Mouse (Mus musculus) 3T3-L1 (cell line): ENCODE measurements around the gene Trit1.

Experiments used
- DNase-seq: peaks from one replicate; pipeline ENCODE4 v3.0.0-alpha.2; 2015; ENCODE audit warnings: low read depth, low spot score

Trit1 gene

DNA sequence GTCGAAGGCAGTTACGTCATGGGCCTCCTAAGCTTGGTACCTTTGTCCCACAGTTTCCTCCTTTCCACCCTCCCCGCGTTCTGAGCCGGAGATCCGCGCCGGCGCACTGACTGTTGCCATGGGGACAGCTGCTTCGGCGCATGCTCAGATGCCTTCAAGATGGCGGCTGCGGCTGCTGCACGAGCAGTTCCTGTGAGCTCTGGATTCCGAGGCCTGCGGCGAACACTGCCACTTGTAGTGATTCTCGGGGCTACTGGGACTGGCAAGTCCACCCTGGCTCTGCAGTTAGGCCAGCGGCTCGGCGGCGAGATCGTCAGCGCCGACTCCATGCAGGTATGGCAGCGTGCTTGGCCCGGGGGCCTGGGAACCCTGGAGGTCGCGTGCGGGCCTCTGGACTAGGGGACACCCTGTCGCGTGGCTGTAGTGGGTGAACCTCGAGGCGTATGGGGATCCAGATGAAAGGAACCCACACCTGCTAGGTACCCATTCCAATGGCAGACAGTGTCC is at the start of gene Trit1:
Gene Trit1, plus strand, starts transcription at position 147 of the 507 bp plus-strand sequence.
- peak; percentile 94 for DNase-seq

DNA sequence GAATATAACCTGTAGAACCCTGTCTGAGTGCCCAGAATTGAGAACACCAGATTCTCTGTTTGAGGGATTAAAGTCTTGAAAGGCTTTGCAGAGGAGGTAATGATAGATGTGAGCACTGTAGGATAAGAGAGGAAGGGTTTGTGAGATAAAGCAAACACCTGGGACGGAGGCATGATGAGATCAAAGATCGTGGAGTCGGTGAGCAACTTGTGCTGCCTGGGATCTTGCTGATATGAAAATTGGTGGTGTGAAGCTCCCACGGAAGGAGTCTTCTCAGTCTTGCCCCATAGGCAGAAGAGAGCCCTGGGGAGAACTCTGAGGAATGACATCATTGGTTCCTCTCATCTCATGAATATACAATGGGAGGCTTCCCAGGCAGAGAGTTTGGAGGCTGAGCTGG is 48.3 kb upstream of the Trit1 start:
- no peak for DNase-seq

DNA sequence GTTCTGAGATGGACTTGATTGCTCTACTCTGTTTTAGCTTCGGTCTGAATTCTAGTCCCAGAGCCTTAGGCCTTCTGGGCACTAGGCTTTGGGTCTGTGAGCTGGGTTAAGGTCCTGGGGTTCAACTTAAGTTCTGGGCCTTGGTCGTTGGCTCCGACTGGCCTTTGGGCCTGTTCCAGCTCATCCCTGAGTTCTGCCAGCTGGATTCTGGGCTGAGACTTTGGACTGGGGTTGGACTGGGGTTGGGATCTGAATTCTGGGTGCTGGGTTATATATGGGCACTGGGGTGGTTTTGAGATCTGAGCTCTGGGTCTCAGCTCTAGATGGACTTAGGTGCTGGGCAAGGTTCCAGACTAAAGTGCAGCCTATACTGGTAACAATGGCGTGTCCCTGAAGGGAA is 45.2 kb upstream of the Trit1 start:
- no peak for DNase-seq

DNA sequence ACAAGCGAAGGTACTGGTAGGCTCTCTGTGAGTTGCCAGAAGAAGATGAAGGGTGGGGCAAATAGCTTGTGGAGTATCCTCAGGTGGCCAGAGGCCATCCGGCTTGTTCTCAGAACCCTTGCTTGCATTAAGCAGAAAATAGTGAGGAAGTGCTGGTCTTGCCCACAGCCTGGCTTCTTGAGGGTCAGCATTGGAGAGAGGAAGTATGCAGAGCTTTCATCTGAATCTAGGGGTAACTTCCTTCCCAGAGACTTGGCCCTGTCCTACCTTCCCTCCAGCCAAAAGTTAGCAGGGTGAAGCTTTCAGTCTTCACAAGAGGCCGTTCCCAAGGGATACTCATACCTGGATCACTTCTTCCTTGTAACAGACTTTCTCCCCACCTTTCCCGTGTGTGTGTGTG is 44.8 kb upstream of the Trit1 start:
- no peak for DNase-seq

- no peak for DNase-seq
Observed at GRCm38 (mm10) chr4:122972056-122972455, 44.3 kb upstream of the Trit1 start.

DNA sequence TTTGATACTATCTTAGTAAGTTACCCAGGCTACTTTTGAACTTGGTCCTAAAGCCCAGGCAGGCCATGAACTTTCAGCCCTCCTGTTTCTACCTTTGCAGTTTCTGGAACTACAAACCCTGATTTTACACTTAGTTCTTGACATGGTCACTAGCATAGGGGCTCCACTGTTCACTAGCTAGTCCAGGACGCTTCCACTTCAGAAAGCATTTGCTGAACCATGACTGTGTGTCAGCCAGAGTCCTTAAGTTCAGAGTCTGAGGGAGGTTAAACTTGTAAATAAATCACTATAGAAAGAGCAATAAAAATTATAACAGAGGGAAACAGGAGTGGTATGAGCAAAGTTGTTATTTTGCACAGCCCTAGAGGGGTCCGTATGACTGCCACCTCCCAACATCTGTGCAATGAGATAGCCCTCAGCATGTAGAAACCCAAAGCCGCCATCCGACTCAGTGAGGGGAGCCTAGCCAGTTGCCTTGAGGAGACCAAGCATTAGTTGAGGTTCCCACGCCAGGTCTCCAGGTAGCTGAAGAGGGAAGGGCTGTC is 41.3 kb upstream of the Trit1 start:
- no peak for DNase-seq

GRCm38 (mm10) chr4:122976885-122977284 is 39.5 kb upstream of the Trit1 start:
- DNase-seq = no peak

DNA sequence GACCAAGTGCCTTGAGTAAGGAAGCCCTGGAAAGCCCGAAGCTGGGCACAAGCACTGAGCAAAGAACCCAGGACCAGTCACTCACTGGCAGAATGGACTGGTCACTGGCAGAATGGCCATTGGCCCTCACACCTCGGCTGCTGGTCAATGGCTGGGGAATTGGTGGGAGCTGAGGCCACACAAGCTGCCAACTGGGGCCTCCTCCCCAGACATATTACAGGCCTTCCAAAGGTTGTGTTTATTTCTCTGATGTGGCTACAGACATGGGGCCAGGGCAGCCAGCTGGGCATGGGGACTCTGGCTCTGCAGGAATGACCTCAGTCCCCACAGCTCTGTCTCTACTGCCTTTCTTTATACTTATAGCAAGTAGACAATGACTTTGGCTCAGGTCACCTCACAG is 37.5 kb upstream of the Trit1 start:
- no peak for DNase-seq

DNA sequence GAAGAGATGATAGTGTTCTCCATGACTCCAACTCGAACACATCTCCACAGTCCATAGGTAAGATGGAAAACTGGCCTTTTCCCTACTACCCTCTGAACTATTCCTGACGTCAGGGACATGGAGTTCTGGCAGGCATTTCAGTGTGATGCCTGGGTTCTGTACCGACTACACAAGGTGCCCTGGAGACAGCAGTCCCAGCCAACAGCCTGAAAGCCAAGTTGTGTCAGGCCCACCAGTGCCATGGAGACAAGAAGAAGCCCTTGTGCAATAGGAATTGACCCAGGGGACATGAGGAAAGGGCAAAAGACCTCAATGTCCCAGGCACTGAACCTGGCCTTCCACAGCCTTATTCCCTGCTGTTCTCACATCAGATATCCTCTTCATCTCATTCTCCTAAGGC is 36.6 kb upstream of the Trit1 start:
- DNase-seq = no peak

- no peak for DNase-seq
Observed at GRCm38 (mm10) chr4:122980684-122981083, 35.7 kb upstream of the Trit1 start.

- DNase-seq = no peak
Observed at GRCm38 (mm10) chr4:122981238-122981637, 35.2 kb upstream of the Trit1 start.

- no peak for DNase-seq
Observed at GRCm38 (mm10) chr4:122981930-122982329, 34.5 kb upstream of the Trit1 start.

DNA sequence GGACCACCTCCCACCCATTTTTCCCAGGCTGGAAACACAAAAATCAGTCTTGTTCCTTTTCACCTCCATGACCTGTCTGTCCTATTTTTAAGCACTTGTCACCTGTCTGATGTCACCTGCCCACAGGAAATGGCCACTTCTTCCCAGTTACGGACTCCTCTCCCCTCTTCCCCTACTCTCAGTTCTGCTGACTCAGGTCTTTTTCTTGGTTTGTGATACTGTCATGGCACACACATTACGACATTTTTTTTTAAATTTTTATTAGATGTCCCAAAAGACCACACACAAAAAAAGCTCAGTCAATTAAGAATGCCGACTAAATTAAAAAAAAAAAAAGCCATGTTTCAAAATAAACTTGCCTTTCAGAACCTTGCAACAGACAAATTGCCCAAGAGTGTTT is 33.9 kb upstream of the Trit1 start:
- no peak for DNase-seq

- no peak for DNase-seq
Observed at GRCm38 (mm10) chr4:122983486-122984261, 32.7 kb upstream of the Trit1 start.

DNA sequence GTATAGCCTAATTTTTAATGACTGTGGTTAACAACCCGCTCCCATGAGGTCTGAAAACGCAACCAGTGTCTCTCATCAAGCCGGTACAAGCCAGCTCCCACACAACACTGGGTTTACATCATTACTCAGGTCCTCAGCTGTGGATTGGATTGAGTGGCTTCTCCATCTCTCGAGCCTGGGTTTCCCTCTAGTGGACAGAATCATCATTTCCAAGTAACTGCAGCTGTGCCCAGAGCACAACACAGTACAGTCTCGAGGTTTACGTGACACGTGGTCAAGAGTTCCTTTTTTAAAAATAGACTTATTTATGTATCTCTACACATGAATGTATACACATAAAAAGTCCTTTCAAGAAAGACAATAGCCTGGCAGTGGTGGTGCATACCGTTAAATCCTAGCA is 31.3 kb upstream of the Trit1 start:
- DNase-seq = peak; percentile 82

DNA sequence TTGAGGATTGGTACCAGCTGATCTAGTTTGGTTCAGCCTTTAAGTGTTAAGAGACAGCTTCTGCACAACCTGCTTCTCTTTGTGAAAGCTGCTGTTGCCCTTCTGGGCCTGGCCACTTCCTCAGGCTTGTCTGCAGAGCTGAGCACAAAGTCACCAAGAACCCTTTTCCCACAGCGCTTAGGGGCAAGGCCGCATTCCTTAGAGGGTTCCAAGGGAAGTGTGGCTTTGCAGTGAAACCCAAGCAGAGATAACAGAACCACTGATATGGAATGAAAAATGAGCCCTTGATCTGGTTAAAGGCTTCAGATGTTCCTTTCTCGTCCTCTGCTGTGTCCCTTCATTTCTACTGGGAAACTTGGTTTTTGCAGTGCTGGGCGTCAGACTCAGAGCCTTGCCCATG is 29.0 kb upstream of the Trit1 start:
- DNase-seq = no peak

- peak; percentile 48 for DNase-seq
Observed at GRCm38 (mm10) chr4:122988004-122988403, 28.4 kb upstream of the Trit1 start.

DNA sequence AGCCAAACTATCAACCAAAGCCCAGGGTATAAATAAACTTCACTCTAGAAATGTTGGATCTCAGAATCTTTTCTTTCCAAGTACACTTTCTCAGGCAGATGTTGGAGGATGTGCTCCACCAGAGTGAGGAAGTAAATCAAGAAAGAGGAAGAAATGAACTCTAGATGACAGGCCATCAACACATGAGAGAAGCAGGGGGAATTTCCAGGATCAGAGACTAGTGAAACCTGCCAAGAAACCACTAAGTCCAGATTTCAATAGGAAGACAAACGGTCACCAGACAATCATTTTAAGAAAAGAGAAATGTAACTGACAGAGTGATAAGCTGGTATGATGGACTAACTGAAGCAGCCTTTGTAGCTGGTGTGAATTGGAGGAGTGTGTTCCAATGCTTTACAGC is 25.2 kb upstream of the Trit1 start:
- DNase-seq = no peak

- DNase-seq = no peak
Observed at GRCm38 (mm10) chr4:122992276-122992675, 24.1 kb upstream of the Trit1 start.

DNA sequence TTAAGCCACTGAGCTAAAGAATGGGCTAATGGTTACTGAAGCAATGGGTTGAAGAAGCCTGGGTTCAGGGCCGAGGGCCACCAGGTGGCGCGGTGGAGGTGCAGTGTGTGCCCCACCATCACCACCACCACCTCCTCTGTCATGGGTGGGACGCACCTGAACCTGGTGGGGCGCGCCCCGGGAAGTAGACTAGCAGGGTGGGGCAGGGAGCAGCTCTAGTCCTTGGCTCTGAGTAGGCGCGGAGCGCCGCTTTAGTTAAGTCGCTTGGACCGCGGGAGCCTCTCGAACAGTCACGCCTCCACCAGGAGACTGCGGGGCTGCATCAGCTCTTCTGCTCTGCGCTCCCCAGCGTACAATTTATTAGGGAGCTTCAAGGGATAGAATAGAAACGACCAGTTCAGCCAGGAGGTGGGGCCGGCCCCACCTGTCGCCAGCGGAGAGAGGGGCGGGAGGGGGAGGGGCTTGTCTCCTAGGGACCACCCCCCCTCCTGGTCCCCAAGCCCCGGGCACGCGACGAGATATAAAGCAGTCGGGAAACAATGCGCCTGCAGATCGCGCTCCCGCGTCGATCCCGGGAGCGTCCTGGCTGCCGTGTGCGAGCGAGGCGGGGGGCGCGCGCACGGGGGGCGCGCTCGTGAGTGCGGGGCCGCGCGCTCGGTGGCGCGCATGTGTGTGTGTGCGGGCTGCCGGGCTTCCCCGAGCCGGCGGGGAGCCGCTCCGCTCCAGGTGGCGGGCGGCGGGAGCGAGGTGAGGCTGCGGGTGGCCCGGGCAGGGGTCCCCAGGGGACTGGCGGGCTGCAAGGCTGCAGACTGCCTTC is 20.8 kb upstream of the Trit1 start, which contains the start of gene Mycl:
Gene Mycl, plus strand, starts transcription at position 249 of the 817 bp plus-strand sequence.
- peak; percentile 67 for DNase-seq

- no peak for DNase-seq
Observed at GRCm38 (mm10) chr4:122996221-122996617, 20.2 kb upstream of the Trit1 start.

DNA sequence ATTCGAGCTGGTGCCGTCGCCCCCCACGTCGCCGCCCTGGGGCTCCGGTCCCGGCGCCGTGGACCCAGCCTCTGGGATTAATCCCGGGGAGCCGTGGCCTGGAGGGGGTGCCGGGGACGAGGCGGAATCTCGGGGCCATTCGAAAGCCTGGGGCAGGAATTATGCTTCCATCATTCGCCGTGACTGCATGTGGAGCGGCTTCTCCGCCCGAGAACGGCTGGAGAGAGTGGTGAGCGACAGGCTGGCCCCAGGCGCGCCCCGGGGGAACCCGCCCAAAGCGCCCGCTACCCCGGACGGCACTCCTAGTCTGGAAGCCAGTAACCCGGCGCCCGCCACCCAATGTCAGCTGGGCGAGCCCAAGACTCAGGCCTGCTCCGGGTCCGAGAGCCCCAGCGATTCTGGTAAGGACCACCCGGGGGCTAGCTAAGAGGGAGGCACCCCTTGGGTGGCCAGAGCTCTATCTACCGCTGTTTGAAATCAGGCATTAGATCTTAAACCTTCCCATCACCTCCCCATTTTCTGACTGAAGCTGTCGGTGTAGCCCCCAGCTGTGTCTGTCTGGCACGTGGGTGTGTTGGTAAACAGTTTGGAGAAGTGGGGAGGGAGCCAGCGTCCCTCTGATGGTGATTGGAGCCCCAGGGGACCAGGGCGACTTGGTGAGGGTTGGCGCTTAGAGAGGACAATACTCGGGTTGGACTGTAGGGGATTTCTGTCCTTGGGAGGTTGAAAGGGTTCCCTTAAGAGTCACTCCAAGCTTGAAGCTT is 19.6 kb upstream of the Trit1 start:
- peak; percentile 19 for DNase-seq
